Mouse (Mus musculus) c-Kit-positive CD71-positive TER-119-negative erythroid progenitor cells, embryonic 14.5 days (primary cell): ENCODE results near the gene Mrgprh.
"Not testable (repeated sequence)": the region's sequence is repeated elsewhere in the genome, so short reads cannot be mapped to it uniquely, and the experiment has no call there.

ENCODE experiments used
- DNase-seq: peaks from one replicate; pipeline ENCODE4 v3.0.0-alpha.2; 2013; ENCODE audit warnings: low read depth

Mrgprh gene

GRCm38 (mm10) chr17:12868640-12869039 lies 7.2 kb upstream of the Mrgprh start:
- DNase-seq = no peak

GRCm38 (mm10) chr17:12872275-12873028 lies 3.4 kb upstream of the Mrgprh start:
- no peak for DNase-seq

GRCm38 (mm10) chr17:12880178-12880577 lies 4.3 kb downstream of the Mrgprh start:
- peak; percentile 77 for DNase-seq

GRCm38 (mm10) chr17:12881216-12881615 lies 5.4 kb downstream of the Mrgprh start:
- no peak for DNase-seq

- DNase-seq = no peak
Observed at GRCm38 (mm10) chr17:12886620-12887019, 10.8 kb downstream of the Mrgprh start.

- DNase-seq = no peak
Observed at GRCm38 (mm10) chr17:12887021-12887775, 11.4 kb downstream of the Mrgprh start.

GRCm38 (mm10) chr17:12891054-12891453 lies 15.2 kb downstream of the Mrgprh start:
- DNase-seq = no peak

GRCm38 (mm10) chr17:12892033-12892432 lies 16.2 kb downstream of the Mrgprh start:
- no peak for DNase-seq

GRCm38 (mm10) chr17:12897674-12898073 lies 21.8 kb downstream of the Mrgprh start:
- DNase-seq = no peak

GRCm38 (mm10) chr17:12898607-12899006 lies 22.8 kb downstream of the Mrgprh start:
- DNase-seq = not testable (repeated sequence)

GRCm38 (mm10) chr17:12902291-12902690 lies 26.5 kb downstream of the Mrgprh start:
- no peak for DNase-seq

GRCm38 (mm10) chr17:12903372-12904333 lies 27.8 kb downstream of the Mrgprh start:
- no peak for DNase-seq

GRCm38 (mm10) chr17:12904349-12904748 lies 28.5 kb downstream of the Mrgprh start:
- no peak for DNase-seq

- DNase-seq = no peak
Observed at GRCm38 (mm10) chr17:12905810-12906209, 30.0 kb downstream of the Mrgprh start.

GRCm38 (mm10) chr17:12906436-12906835 lies 30.6 kb downstream of the Mrgprh start:
- DNase-seq = no peak

GRCm38 (mm10) chr17:12909361-12910280 lies 33.8 kb downstream of the Mrgprh start, which contains the start of gene Pnldc1:
Gene Pnldc1, minus strand, starts transcription at chr17:12910230.
- DNase-seq = no peak

GRCm38 (mm10) chr17:12910391-12910790 lies 34.6 kb downstream of the Mrgprh start:
- DNase-seq = no peak

- DNase-seq = peak; percentile 19
Observed at GRCm38 (mm10) chr17:12915488-12915880, 39.6 kb downstream of the Mrgprh start, which contains the start of gene Tcp1. Gene Tcp1, plus strand, starts transcription at chr17:12915701.

GRCm38 (mm10) chr17:12915881-12916583 lies 40.2 kb downstream of the Mrgprh start, which contains the start of gene Mrpl18:
Gene Mrpl18, minus strand, starts transcription at chr17:12916345.
- peak; percentile 99 for DNase-seq
